Mouse (Mus musculus): Measurements from ENCODE around the gene Wars.

DNA sequence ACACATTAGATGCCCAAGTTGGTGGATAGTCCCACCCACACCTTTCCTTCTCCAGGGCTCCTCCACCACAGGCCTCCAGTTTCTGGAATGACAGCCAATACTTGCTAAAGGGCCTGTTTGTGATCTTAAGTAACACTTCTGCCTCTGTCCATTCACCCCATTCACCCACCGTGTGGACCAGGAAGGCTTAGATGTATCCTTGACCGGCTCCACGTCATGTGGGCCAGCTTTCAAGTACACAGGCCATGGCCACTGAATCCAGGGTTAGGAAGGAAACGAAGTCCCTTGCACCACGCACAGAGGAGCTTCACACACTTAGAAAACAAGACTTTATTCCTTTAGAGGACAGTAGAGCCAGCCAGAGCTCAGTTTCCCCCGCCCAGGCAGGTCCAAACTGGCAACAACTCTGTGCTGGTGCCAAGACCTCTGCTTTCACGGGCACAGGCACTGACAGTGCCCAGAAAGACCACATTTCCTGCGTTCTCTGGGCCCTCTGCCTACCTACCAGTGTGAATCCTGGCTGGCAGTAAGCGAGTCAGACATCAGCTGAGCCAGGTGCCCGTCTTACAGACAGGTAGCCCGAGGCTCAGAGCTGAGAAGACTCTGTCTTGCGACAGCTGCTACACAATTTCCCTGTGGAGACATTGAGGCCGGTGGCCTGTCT, 68.3 kb downstream of the Wars start:
- TF ChIP-seq CTCF (conservative IDR thresholded peaks at IDR 0.05; ENCODE audit: low read length), result no peak
- no peak for TF ChIP-seq NANOG (IDR thresholded peaks at IDR 0.05; ENCODE audit: borderline replicate concordance, low read length)
- TF ChIP-seq POU5F1 (IDR thresholded peaks at IDR 0.05; ENCODE audit: borderline replicate concordance, low read length), result no peak

Data from E14TG2a.4 (cell line).